Mouse (Mus musculus): ENCODE data around the gene Rdm1. TPM values are rescaled to one million over a fixed set of nuclear protein-coding genes. Genes with fewer than 3 reads are reported as not detected.
"Not testable (repeated sequence)": the region's sequence is repeated elsewhere in the genome, so short reads cannot be mapped to it uniquely, and the experiment has no call there.

The Rdm1 gene
- polyA plus RNA-seq (2017; shearing (Covaris generic)) = 10 to 100 TPM; 86.2 to 93.4 TPM

- ATAC-seq = peak; percentile 76
Observed at GRCm38 (mm10) chr11:101626995-101627856, at the start of gene Rdm1. Gene Rdm1, plus strand, starts transcription at chr11:101627195.

GRCm38 (mm10) chr11:101581081-101581764 lies 45.8 kb upstream of the Rdm1 start:
- ATAC-seq = no peak

GRCm38 (mm10) chr11:101582054-101583035 lies 44.6 kb upstream of the Rdm1 start, which contains the start of gene Tmem106a:
Gene Tmem106a, plus strand, starts transcription at chr11:101582242.
- peak; percentile 68 for ATAC-seq

- ATAC-seq = no peak
Observed at GRCm38 (mm10) chr11:101583205-101583604, 43.8 kb upstream of the Rdm1 start.

GRCm38 (mm10) chr11:101585031-101585430 lies 42.0 kb upstream of the Rdm1 start:
- not testable (repeated sequence) for ATAC-seq

GRCm38 (mm10) chr11:101585805-101586204 lies 41.2 kb upstream of the Rdm1 start:
- no peak for ATAC-seq

GRCm38 (mm10) chr11:101587676-101588075 lies 39.3 kb upstream of the Rdm1 start:
- ATAC-seq = no peak

GRCm38 (mm10) chr11:101588868-101589267 lies 38.1 kb upstream of the Rdm1 start:
- ATAC-seq = no peak

GRCm38 (mm10) chr11:101589444-101589843 lies 37.6 kb upstream of the Rdm1 start:
- peak; percentile 71 for ATAC-seq

- no peak for ATAC-seq
Observed at GRCm38 (mm10) chr11:101589989-101590624, 36.9 kb upstream of the Rdm1 start.

GRCm38 (mm10) chr11:101599156-101599555 lies 27.8 kb upstream of the Rdm1 start, which contains the start of gene Gm11634:
Gene Gm11634, minus strand, starts transcription at chr11:101599256.
- ATAC-seq = no peak

GRCm38 (mm10) chr11:101602491-101602890 lies 24.5 kb upstream of the Rdm1 start:
- ATAC-seq = no peak

- no peak for ATAC-seq
Observed at GRCm38 (mm10) chr11:101604116-101604515, 22.9 kb upstream of the Rdm1 start.

- peak; percentile 91 for ATAC-seq
Observed at GRCm38 (mm10) chr11:101604531-101605453, 22.2 kb upstream of the Rdm1 start.

GRCm38 (mm10) chr11:101607134-101607533 lies 19.9 kb upstream of the Rdm1 start:
- not testable (repeated sequence) for ATAC-seq

- ATAC-seq = no peak
Observed at GRCm38 (mm10) chr11:101610445-101610844, 16.6 kb upstream of the Rdm1 start.

- no peak for ATAC-seq
Observed at GRCm38 (mm10) chr11:101613596-101613995, 13.4 kb upstream of the Rdm1 start.

GRCm38 (mm10) chr11:101614116-101614515 lies 12.9 kb upstream of the Rdm1 start:
- no peak for ATAC-seq

- no peak for ATAC-seq
Observed at GRCm38 (mm10) chr11:101615380-101615779, 11.6 kb upstream of the Rdm1 start.

GRCm38 (mm10) chr11:101616104-101616503 lies 10.9 kb upstream of the Rdm1 start:
- no peak for ATAC-seq
